Mouse (Mus musculus) liver, embryonic 11.5 days (tissue): ENCODE data around the gene Nbdy. TPM values are rescaled to one million over a fixed set of nuclear protein-coding genes. Genes with fewer than 3 reads are reported as not detected.

Source experiments
- ATAC-seq: fragments of 200-750 bp; cut with Nextera tagmentation; replicated peaks from 2 replicates; pipeline ENCODE4 v1.8.0; 2017; ENCODE audit warnings: moderate number of reproducible peaks, mild to moderate bottlenecking, moderate TSS enrichment, moderate library complexity; ENCODE audit not compliant: low FRiP score
- DNase-seq: peaks from one replicate; pipeline ENCODE4 v3.0.0-alpha.2; 2017; ENCODE audit warnings: low spot score
- H3K27ac ChIP-seq: fragments of 300-500 bp; sonication (generic); 2 replicates; pipeline ENCODE4 v1.5.1; 2014; ENCODE audit warnings: mild to moderate bottlenecking, low read depth, low read length, control low read depth
- H3K27me3 ChIP-seq: fragments of 300-500 bp; sonication (generic); replicated peaks from 2 replicates; pipeline ENCODE4 v1.6.1; 2014; ENCODE audit warnings: low read length, mixed read lengths; ENCODE audit not compliant: control insufficient read depth, insufficient read depth
- H3K36me3 ChIP-seq: fragments of 300-500 bp; sonication (generic); 2 replicates; pipeline ENCODE4 v1.6.1; 2014; ENCODE audit warnings: mild to moderate bottlenecking, low read length, moderate library complexity, mixed read lengths; ENCODE audit not compliant: control insufficient read depth, insufficient read depth
- H3K4me1 ChIP-seq: fragments of 300-500 bp; sonication (generic); replicated peaks from 2 replicates; pipeline ENCODE4 v1.6.1; 2014; ENCODE audit warnings: low read length, mixed read lengths; ENCODE audit not compliant: control insufficient read depth, insufficient read depth
- H3K4me2 ChIP-seq: fragments of 300-500 bp; sonication (generic); 2 replicates; pipeline ENCODE4 v1.6.1; 2014; ENCODE audit warnings: mild to moderate bottlenecking, control low read depth, moderate library complexity
- H3K4me3 ChIP-seq: fragments of 300-500 bp; sonication (generic); 2 replicates; pipeline ENCODE4 v1.5.1; 2014; ENCODE audit warnings: low read depth, low read length, control low read depth
- H3K9ac ChIP-seq: fragments of 300-500 bp; sonication (generic); 2 replicates; pipeline ENCODE4 v1.6.1; 2014; ENCODE audit warnings: low read depth, low read length, control low read depth
- H3K9me3 ChIP-seq: fragments of 300-500 bp; sonication (generic); 2 replicates; pipeline ENCODE4 v1.6.1; 2016; ENCODE audit warnings: low read length, inconsistent platforms, mixed read lengths; ENCODE audit not compliant: control insufficient read depth
- WGBS: fragments of 180-500 bp; shearing (Covaris S2); extraction: QIAGEN DNeasy Blood & Tissue Kit; methylation state at CpG from one replicate; pipeline ENCODE4 v1.1.7; 2014; 5-methylcytosine and 5-hydroxymethylcytosine counted together
- polyA plus RNA-seq: library from polyadenylated mRNA; unstranded; fragments of >200 nt; fragmentation: Nextera tagmentation; extraction: Ambion mirVana; gene quantifications from 2 replicates; pipeline ENCODE4 v1.2.1, GENCODE M21; 2014

The Nbdy gene
- 41.3 and 43.7 TPM in 2 replicates for polyA plus RNA-seq

DNA sequence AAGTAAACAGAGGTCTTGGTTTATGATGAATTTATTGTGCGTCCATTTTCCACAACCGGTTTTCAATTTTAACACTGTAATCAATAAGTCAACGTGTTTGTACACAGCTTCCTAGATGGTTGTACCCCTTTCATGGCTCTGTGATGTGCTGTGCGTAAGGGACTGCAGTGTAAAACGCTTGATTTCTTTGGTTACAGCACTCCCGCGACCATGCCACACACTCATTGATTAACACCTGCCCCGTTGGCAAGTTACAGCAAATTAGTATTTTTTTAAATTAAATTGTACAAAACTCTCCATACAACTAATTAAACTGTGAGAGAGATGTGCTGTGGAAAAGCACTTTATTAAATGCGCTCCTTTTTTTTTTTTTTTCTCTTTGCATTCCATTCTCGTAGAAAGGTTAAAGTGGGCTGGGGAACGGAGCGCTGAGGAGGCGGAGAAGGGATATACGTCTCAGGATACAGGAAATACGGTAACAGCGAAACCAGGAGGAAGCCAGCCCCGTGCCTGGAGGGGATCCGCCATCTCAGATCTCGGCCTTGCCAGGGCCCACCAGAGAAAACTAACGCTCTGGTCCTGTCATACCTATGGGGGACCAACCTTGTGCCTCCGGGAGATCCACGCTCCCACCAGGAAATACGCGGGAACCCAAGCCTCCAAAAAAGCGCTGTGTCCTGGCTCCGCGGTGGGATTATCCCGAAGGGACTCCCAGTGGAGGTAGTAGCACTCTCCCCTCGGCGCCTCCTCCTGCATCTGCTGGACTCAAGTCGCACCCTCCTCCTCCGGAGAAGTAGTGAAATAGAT, at the start of gene Nbdy:
Gene Nbdy, plus strand, starts transcription at position 481 of the 807 bp plus-strand sequence.
- Histone ChIP-seq H3K27ac (0 out of 2 replicates have a peak within 1 kb of the TSS, but pooled peaks have one; percentile 13), H3K4me1 (no peaks in the 10 kb centered on the region), H3K9ac (peak within 1 kb of the TSS; percentile 70), H3K9me3 (no peaks in the 10 kb centered on the region), H3K4me2 (peak within 1 kb of the TSS; percentile 59), H3K4me3 (peak within 1 kb of the TSS; percentile 59), H3K27me3 (no peaks in the 10 kb centered on the region), H3K36me3 (no peaks in the 10 kb centered on the region)
- DNase-seq: peak; percentile 56
- ATAC-seq: peak; percentile 92
- WGBS: 7% methylated on average over 32 of the region's 32 CpGs

DNA sequence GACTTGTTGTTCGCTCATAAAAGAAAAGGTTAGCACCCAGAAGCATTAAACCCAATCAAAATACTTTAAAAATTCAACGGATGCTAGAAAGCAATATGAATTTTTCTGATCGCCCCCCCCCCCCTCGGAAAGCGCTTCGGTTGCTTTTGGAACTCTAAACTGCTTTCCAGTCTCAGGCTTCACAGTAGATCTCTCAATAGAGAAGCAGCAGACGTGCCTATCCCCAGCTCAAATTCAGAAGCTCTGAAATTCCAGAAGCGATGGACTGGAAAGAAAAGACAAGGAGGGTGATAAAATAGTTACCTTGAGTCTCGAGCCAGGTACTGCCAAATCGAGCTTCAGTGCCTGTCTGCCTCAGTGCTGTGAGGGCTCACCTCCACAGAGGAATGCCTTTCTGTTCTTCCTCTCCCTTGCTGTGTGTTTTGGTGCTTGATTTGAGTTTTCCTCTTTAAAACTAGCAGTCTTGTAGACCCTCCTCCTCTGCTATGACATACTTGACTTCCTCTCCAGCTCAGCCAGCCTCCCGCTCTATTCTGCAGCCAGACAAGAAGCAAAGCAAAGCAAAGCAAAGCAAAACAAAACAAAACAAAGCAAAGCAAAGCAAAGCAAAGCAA, 27.5 kb upstream of the Nbdy start, which contains the start of gene Kctd12b:
Gene Kctd12b, minus strand, starts transcription at position 610 of the 614 bp plus-strand sequence.
- DNase-seq: no peak
- no peaks in the 10 kb centered on the region for H3K36me3 ChIP-seq
- peak within 1 kb of the TSS; percentile 43 for H3K4me2 ChIP-seq
- H3K27ac ChIP-seq: no peak within 1 kb of the TSS
- no peak for ATAC-seq
- no peaks in the 10 kb centered on the region for H3K27me3 ChIP-seq
- no peak within 1 kb of the TSS for H3K9ac ChIP-seq
- WGBS: 30% methylated on average over 11 of the region's 11 CpGs
- no peaks in the 10 kb centered on the region for H3K4me1 ChIP-seq
- no peaks in the 10 kb centered on the region for H3K9me3 ChIP-seq
- H3K4me3 ChIP-seq: peak within 1 kb of the TSS; percentile 26

- H3K4me1 ChIP-seq: no peaks in the 10 kb centered on the region
- H3K27me3 ChIP-seq: no peaks in the 10 kb centered on the region
- no peaks in the 10 kb centered on the region for H3K36me3 ChIP-seq
- no peak overlapping the region for H3K9ac ChIP-seq
- no peak overlapping the region for H3K27ac ChIP-seq
- H3K4me2 ChIP-seq: no peak overlapping the region
- no peak overlapping the region for H3K4me3 ChIP-seq
- DNase-seq (no peak), ATAC-seq (no peak)
- WGBS: 72% methylated on average over 3 of the region's 3 CpGs
- no peaks in the 10 kb centered on the region for H3K9me3 ChIP-seq
These were observed 22.9 kb upstream of the Nbdy start for GRCm38 (mm10) chrX:153700463-153700862.

DNA sequence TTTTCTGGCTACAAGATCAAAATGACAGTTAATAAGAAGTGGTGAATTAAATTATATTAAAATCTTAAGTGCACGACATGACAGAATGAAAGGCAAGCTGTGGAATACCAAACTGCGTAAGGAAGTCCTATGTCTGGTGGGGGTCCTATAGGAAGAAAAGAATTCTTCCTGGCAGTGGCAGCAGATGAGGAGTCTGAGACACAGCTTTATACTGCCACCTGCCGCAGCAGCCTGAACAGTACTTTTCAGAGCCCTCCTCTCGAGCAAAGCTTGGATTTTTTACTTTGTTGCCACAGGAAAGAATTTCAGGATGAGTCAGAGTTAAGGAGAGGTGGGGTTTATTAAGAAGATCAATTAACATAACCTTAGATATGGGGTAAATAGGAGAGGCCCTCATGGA, 15.7 kb upstream of the Nbdy start:
- no peaks in the 10 kb centered on the region for H3K36me3 ChIP-seq
- DNase-seq (no peak), ATAC-seq (no peak)
- no peak overlapping the region for H3K4me2 ChIP-seq
- H3K27me3 ChIP-seq: no peaks in the 10 kb centered on the region; the same call in 1 of the 2 replicates
- no peaks in the 10 kb centered on the region for H3K9me3 ChIP-seq
- H3K4me3 ChIP-seq: no peak overlapping the region
- H3K4me1 ChIP-seq: no peaks in the 10 kb centered on the region
- H3K27ac ChIP-seq: no peak overlapping the region
- WGBS: 33% methylated on average over 4 of the region's 4 CpGs
- no peak overlapping the region for H3K9ac ChIP-seq

GRCm38 (mm10) chrX:153716716-153717115, 6.7 kb upstream of the Nbdy start:
- Histone ChIP-seq H3K4me3 (no peak overlapping the region), H3K36me3 (no peaks in the 10 kb centered on the region), H3K4me1 (no peaks in the 10 kb centered on the region), H3K9me3 (no peaks in the 10 kb centered on the region), H3K27me3 (no peaks in the 10 kb centered on the region), H3K4me2 (no peak overlapping the region), H3K9ac (no peak overlapping the region), H3K27ac (no peak overlapping the region)
- 64% methylated on average over 2 of the region's 2 CpGs for WGBS
- DNase-seq: no peak
- ATAC-seq: no peak

- H3K9ac ChIP-seq: no peak overlapping the region
- H3K4me1 ChIP-seq: no peaks in the 10 kb centered on the region
- H3K9me3 ChIP-seq: no peaks in the 10 kb centered on the region
- no peak overlapping the region for H3K4me3 ChIP-seq
- no peak overlapping the region for H3K4me2 ChIP-seq
- ATAC-seq (no peak), DNase-seq (no peak)
- no peaks in the 10 kb centered on the region for H3K27me3 ChIP-seq
- H3K27ac ChIP-seq: no peak overlapping the region
- WGBS: 31% methylated on average over 4 of the region's 4 CpGs
- no peaks in the 10 kb centered on the region for H3K36me3 ChIP-seq
These were observed 3.8 kb upstream of the Nbdy start for GRCm38 (mm10) chrX:153719602-153720001.

GRCm38 (mm10) chrX:153724400-153724799, 1.0 kb downstream of the Nbdy start:
- H3K4me1 ChIP-seq: no peaks in the 10 kb centered on the region
- peak overlapping the region; percentile 59 for H3K4me2 ChIP-seq
- H3K36me3 ChIP-seq: no peaks in the 10 kb centered on the region
- ATAC-seq: peak; percentile 19; the same call in 1 of the 2 replicates
- H3K27me3 ChIP-seq: no peaks in the 10 kb centered on the region
- H3K9me3 ChIP-seq: no peaks in the 10 kb centered on the region
- WGBS: 45% methylated on average over 3 of the region's 3 CpGs
- H3K27ac ChIP-seq: no peak overlapping the region
- DNase-seq: no peak
- H3K4me3 ChIP-seq: peak overlapping the region; percentile 59
- H3K9ac ChIP-seq: no peak overlapping the region

DNA sequence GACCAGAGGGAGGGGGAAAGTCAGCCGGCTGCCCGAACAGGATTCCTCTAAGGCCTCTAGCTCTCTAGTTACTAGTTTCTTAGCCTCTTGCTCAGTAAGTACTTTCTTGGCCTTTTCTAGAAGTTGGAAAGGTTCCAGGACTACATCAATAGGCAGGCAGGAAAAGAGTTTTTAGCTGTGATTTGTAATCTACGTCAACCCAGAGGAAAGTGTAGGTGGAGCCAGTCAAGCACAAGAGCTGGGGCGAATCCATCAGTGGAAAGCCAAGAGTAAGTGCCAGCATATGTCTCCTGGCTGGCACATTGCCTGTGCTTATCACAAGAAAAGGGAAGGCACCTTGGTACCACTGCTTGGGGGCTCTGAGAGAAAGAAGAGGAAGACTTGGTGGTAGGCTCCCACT, 12.3 kb downstream of the Nbdy start:
- Histone ChIP-seq H3K9ac (no peak overlapping the region), H3K27ac (no peak overlapping the region), H3K4me2 (no peak overlapping the region), H3K27me3 (no peaks in the 10 kb centered on the region), H3K9me3 (no peaks in the 10 kb centered on the region), H3K36me3 (no peaks in the 10 kb centered on the region; the same call in 1 of the 2 replicates), H3K4me3 (no peak overlapping the region), H3K4me1 (no peaks in the 10 kb centered on the region)
- ATAC-seq (no peak), DNase-seq (no peak)
- 82% methylated on average over 4 of the region's 4 CpGs for WGBS
